Mouse (Mus musculus): Measurements from ENCODE around the gene Tnfrsf17. TPM values are rescaled to one million over a fixed set of nuclear protein-coding genes. Genes with fewer than 3 reads are reported as not detected.
A peak's percentile ranks its signal among the peaks of the same experiment; 100 is the strongest.
"Not testable (repeated sequence)": the region's sequence is repeated elsewhere in the genome, so short reads cannot be mapped to it uniquely, and the experiment has no call there.

The Tnfrsf17 gene
- polyA plus RNA-seq, 1 experiment from 2014 or later, result not detected

DNA sequence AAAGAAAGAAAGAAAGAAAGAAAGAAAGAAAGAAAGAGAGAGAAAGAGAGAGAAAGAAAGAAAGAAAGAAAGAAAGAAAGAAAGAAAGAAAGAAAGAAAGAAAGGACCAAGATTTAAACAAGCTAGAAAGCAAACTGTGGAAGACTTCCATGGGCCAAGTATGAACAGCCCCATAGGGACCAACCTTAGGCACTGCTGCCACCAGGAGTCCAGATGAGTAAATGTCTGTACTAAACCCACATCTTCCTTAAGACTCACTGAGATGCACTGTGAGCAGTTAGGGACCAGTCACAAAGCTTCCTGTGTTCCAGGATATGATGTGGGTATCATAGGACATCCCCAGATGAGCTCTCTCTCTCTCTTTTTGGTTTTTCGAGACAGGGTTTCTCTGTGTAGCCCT lies 15.9 kb upstream of the Tnfrsf17 start:
- H3K4me3 ChIP-seq (replicated peaks); H3K9ac ChIP-seq (replicated peaks); H3K36me3 ChIP-seq; ATAC-seq (ENCODE audit: insufficient number of reproducible peaks, insufficient read depth, low FRiP score, low TSS enrichment, low read depth); H3K9me3 ChIP-seq; H3K27me3 ChIP-seq; H3K27ac ChIP-seq; H3K4me1 ChIP-seq (replicated peaks); H3K4me2 ChIP-seq: not testable (repeated sequence)
- 79% methylated on average over 1 of the region's 1 CpGs for WGBS

GRCm38 (mm10) chr16:11303741-11304140 lies 9.9 kb upstream of the Tnfrsf17 start:
- H3K9me3 ChIP-seq, result no peaks in the 10 kb centered on the region

DNA sequence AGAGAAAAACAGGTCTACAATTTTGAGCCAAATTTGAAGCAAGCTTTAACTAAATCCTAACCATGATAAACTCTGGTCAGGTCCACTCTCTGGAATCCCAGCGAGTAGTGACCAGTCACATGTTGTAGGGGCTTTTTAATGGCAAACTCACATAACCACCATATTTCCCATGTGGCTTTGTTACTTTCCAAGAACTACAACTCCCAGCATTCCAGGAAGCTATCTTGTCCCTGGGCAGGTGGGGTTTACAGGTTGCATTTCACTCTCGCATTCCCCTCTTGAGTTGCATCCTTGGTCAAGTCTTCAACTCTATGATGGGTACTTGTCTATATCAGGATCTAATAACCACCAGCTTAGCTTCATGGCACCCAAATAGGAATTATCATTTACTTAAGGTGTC lies 8.1 kb upstream of the Tnfrsf17 start:
- Histone ChIP-seq H3K4me3 (replicated peaks) (no peak overlapping the region), H3K4me2 (no peak overlapping the region), H3K27ac (no peak overlapping the region), H3K4me1 (replicated peaks) (no peaks in the 10 kb centered on the region), H3K36me3 (no peaks in the 10 kb centered on the region), H3K9me3 (no peaks in the 10 kb centered on the region), H3K9ac (replicated peaks) (no peak overlapping the region), H3K27me3 (no peaks in the 10 kb centered on the region)
- 85% methylated on average over 2 of the region's 2 CpGs for WGBS
- ATAC-seq (ENCODE audit: insufficient number of reproducible peaks, insufficient read depth, low FRiP score, low TSS enrichment, low read depth), result no peak

More at GRCm38 (mm10) chr16:11303741-11304140, 9.9 kb upstream of the Tnfrsf17 start:
- H3K27ac ChIP-seq, result no peak overlapping the region
- H3K4me3 ChIP-seq (replicated peaks), result no peak overlapping the region
- H3K9ac ChIP-seq (replicated peaks), result no peak overlapping the region
- H3K27me3 ChIP-seq, result no peaks in the 10 kb centered on the region
- no peaks in the 10 kb centered on the region for H3K36me3 ChIP-seq
- H3K4me1 ChIP-seq (replicated peaks), result no peaks in the 10 kb centered on the region
- H3K4me2 ChIP-seq, result no peak overlapping the region
- ATAC-seq (ENCODE audit: insufficient number of reproducible peaks, insufficient read depth, low FRiP score, low TSS enrichment, low read depth), result no peak

- no peak for ATAC-seq (ENCODE audit: insufficient number of reproducible peaks, insufficient read depth, low FRiP score, low TSS enrichment, low read depth)
- WGBS, result 88% methylated on average over 5 of the region's 5 CpGs
- Histone ChIP-seq H3K9me3 (no peaks in the 10 kb centered on the region), H3K27ac (no peak overlapping the region), H3K4me1 (replicated peaks) (peaks cover 9% of the 10 kb centered on the region), H3K27me3 (no peaks in the 10 kb centered on the region), H3K4me2 (no peak overlapping the region), H3K9ac (replicated peaks) (no peak overlapping the region), H3K36me3 (no peaks in the 10 kb centered on the region), H3K4me3 (replicated peaks) (no peak overlapping the region)
These were observed 2.2 kb downstream of the Tnfrsf17 start for GRCm38 (mm10) chr16:11315786-11316320.

DNA sequence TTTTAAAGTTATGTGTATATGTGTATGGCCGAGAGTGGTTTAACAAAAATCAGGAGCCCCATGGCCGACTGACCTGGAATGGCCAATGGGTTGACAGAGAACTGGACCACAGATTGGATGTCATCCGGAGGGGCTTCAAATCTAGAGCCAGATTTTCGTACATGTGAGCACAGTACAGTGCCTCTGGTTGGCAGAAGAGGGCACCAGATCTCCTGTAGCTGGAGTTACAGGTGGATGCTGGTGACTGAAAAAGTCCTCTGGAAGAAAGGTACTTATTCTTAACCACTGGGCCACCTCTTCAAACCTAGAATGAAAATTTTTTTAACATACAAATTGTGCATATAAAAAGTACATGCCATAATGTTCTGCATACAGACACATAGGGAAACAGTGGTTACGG lies 3.1 kb downstream of the Tnfrsf17 start:
- WGBS, result 75% methylated on average over 5 of the region's 5 CpGs
- Histone ChIP-seq H3K36me3 (no peaks in the 10 kb centered on the region), H3K4me3 (replicated peaks) (no peak overlapping the region), H3K9me3 (no peaks in the 10 kb centered on the region), H3K9ac (replicated peaks) (no peak overlapping the region), H3K4me2 (no peak overlapping the region), H3K27ac (peak overlapping the region; percentile 84), H3K27me3 (no peaks in the 10 kb centered on the region), H3K4me1 (replicated peaks) (peaks cover 9% of the 10 kb centered on the region)
- ATAC-seq (ENCODE audit: insufficient number of reproducible peaks, insufficient read depth, low FRiP score, low TSS enrichment, low read depth), result no peak

DNA sequence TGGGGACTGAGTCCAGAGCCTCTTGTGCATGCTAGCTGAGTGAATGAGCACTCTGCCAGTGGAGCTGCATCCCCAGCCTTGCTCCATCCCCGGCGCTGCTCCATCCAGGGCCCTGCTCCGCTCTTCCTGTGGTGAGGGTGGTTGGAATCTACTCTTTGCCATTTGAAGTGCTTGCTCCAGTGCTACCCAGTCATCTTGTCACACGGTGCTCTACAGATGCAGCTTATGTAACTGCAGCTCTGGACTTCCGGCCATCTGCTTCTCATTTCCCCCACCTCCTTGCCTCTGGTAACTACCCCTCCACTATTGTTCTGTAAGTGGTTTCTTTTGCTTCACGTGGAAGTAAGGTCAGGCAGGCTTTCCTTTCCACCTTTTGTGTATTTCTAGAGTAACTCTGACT lies 3.7 kb downstream of the Tnfrsf17 start:
- WGBS, result 25% methylated on average over 6 of the region's 6 CpGs
- peak overlapping the region; percentile 84 for H3K27ac ChIP-seq
- no peaks in the 10 kb centered on the region for H3K9me3 ChIP-seq
- peak; percentile 26; the same call in 1 of the 2 replicates for ATAC-seq (ENCODE audit: insufficient number of reproducible peaks, insufficient read depth, low FRiP score, low TSS enrichment, low read depth)
- H3K36me3 ChIP-seq, result no peaks in the 10 kb centered on the region
- H3K9ac ChIP-seq (replicated peaks), result no peak overlapping the region
- H3K27me3 ChIP-seq, result no peaks in the 10 kb centered on the region
- H3K4me2 ChIP-seq, result 0 out of 2 replicates have a peak overlapping the region, but pooled peaks have one; percentile 11
- H3K4me3 ChIP-seq (replicated peaks), result no peak overlapping the region
- peaks cover 14% of the 10 kb centered on the region for H3K4me1 ChIP-seq (replicated peaks)

DNA sequence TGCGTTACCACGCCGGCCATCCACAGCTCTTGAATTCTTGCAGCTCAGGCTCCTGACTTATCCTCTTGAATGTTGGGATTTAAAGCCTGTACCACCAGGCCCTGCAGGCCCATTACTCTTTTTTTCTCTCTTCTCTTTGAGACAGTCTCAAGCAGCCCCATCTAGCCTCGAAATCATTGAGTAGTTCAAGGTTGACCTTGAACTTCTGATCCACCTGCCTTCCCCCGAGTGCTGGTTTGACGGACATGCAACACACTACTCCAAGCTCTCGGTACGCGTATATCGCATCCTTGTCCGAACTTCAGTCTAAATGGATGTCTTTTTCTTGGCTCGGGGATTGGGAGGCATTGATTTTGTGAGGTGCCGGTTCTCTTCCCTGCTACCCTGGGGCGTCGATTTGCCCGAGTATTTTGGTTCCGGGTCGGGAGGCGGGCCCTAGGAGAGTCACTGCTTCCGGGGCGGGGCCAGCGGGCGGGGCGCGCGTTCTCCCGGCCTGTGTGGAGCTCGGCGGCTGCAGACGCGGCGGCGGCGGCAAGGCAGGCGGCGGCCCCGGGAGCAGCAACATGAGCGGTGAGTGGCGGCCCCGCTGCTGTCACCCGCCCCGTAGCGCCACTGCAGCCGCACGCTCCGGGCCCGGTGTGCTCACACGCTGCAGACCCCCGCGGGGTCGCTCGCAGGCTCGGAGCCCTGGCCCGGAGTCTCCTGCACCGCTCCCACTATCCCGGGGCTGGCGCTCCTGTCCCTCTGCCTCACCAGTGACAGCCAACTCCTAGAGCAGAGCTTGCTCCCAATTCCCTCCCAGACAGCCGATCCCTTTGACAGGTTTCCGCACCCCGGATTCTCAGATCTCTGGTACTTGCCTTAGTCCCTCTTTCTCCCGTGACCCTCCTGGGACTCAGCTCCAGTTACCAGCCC lies 9.1 kb downstream of the Tnfrsf17 start, which contains the start of gene Snx29:
Snx29 (plus strand) TSS at position 500 of the 915 bp plus-strand sequence.
- H3K4me2 ChIP-seq, result peak within 1 kb of the TSS; percentile 93
- ATAC-seq (ENCODE audit: insufficient number of reproducible peaks, insufficient read depth, low FRiP score, low TSS enrichment, low read depth), result peak; percentile 94
- no peaks in the 10 kb centered on the region for H3K9me3 ChIP-seq
- peak within 1 kb of the TSS; percentile 81; the same call in 1 of the 2 replicates for H3K27ac ChIP-seq
- H3K36me3 ChIP-seq, result no peaks in the 10 kb centered on the region
- 5% methylated on average over 56 of the region's 61 CpGs for WGBS
- H3K4me3 ChIP-seq (replicated peaks), result peak within 1 kb of the TSS; percentile 86
- H3K4me1 ChIP-seq (replicated peaks), result peaks cover 16% of the 10 kb centered on the region
- H3K27me3 ChIP-seq, result no peaks in the 10 kb centered on the region
- H3K9ac ChIP-seq (replicated peaks), result peak within 1 kb of the TSS; percentile 85

DNA sequence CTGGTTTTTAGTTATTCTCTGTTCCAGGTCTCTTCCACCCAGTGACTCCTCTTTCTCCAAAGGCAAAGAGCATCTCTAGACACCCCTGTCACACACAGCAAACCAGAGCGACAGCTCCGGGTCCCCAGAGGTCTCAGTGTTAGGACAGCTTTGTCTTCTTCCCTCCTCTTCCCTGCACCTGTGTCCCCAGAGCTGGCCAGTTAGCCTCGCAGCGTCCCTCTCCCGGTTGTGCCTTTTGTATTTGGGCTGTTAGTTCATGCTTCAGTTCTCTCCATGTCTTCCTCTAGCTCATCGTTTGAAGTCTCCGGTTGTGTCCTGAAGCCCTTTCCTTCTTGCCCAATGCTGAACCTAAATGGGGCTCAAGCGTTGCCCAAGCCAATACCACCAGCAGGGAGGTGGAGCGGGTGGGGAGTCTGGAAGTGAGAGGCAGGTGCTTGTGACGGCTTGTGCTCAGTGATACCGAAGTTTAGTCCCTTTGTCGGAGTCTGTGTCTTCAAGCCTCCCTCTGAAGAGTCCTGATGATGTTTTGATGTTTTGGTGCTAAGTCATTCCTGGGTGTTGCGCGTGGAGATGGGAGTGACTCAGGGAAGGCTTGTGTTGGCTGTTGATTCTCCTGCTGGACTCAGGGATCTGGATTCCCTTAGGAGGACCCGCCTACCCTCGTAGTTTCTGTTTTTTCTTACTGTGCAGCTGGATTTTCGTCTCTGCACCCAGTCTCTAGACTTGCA lies 9.9 kb downstream of the Tnfrsf17 start:
- Histone ChIP-seq H3K4me2 (peak overlapping the region; percentile 93), H3K9ac (replicated peaks) (peak overlapping the region; percentile 85), H3K36me3 (no peaks in the 10 kb centered on the region), H3K27ac (0 out of 2 replicates have a peak overlapping the region, but pooled peaks have one; percentile 81), H3K9me3 (no peaks in the 10 kb centered on the region), H3K27me3 (no peaks in the 10 kb centered on the region), H3K4me1 (replicated peaks) (peaks cover 15% of the 10 kb centered on the region), H3K4me3 (replicated peaks) (peak overlapping the region; percentile 86)
- ATAC-seq (ENCODE audit: insufficient number of reproducible peaks, insufficient read depth, low FRiP score, low TSS enrichment, low read depth), result peak; percentile 23
- WGBS, result 5% methylated on average over 17 of the region's 17 CpGs

GRCm38 (mm10) chr16:11330081-11330800 lies 16.6 kb downstream of the Tnfrsf17 start:
- H3K9ac ChIP-seq (replicated peaks), result no peak overlapping the region
- H3K9me3 ChIP-seq, result no peaks in the 10 kb centered on the region
- H3K4me2 ChIP-seq, result no peak overlapping the region
- H3K4me3 ChIP-seq (replicated peaks), result no peak overlapping the region
- H3K4me1 ChIP-seq (replicated peaks), result no peaks in the 10 kb centered on the region
- 0 out of 2 replicates have a peak, but pooled peaks cover 6% of the 10 kb centered on the region for H3K36me3 ChIP-seq
- 83% methylated on average over 3 of the region's 3 CpGs for WGBS
- ATAC-seq (ENCODE audit: insufficient number of reproducible peaks, insufficient read depth, low FRiP score, low TSS enrichment, low read depth), result no peak
- no peak overlapping the region for H3K27ac ChIP-seq
- no peaks in the 10 kb centered on the region for H3K27me3 ChIP-seq

DNA sequence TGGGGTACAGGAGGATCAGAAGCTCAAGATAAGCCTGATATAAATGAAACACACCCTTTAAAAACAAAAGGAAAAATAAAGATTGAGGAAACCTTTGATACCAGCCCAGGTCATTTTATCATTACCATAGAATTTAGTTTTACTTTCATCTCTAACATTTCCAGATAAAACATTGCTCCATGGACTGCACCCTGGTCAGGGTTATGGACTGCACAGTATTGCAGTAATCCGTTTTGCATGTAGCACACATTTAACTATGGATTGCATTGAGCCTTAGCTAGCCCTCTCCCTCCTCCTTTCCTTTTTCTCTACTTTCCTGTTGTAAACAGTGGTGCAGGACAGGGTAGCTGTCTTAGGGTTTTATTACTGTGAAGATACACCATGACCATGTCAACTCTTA lies 17.4 kb downstream of the Tnfrsf17 start:
- Histone ChIP-seq H3K27me3 (no peaks in the 10 kb centered on the region), H3K4me1 (replicated peaks) (no peaks in the 10 kb centered on the region), H3K27ac (no peak overlapping the region), H3K36me3 (0 out of 2 replicates have a peak, but pooled peaks cover 6% of the 10 kb centered on the region), H3K9ac (replicated peaks) (no peak overlapping the region), H3K4me2 (no peak overlapping the region), H3K9me3 (no peaks in the 10 kb centered on the region), H3K4me3 (replicated peaks) (no peak overlapping the region)
- WGBS, result 84% methylated on average over 1 of the region's 1 CpGs
- ATAC-seq (ENCODE audit: insufficient number of reproducible peaks, insufficient read depth, low FRiP score, low TSS enrichment, low read depth), result no peak
